Mouse (Mus musculus) spleen, adult 2 months (tissue): Measurements from ENCODE around the gene Ikzf4.
"Not testable (repeated sequence)": the region's sequence is repeated elsewhere in the genome, so short reads cannot be mapped to it uniquely, and the experiment has no call there.

Experiments
- CTCF ChIP-seq: fragments of 200-500 bp; IDR thresholded peaks from 2 replicates; pipeline ENCODE4 v1.5.1; 2011; ENCODE audit warnings: mild to moderate bottlenecking, inconsistent platforms; ENCODE audit not compliant: insufficient read depth, insufficient read length, insufficient replicate concordance; ENCODE audit errors: extremely low read depth
- POLR2A ChIP-seq: fragments of 200-500 bp; IDR thresholded peaks from 2 replicates; pipeline ENCODE4 v1.6.1; 2011; ENCODE audit warnings: low read depth, low read length, inconsistent platforms

GRCm38 (mm10) chr10:128623106-128623613, 22.6 kb downstream of the Ikzf4 start:
- not testable (repeated sequence) for TF ChIP-seq CTCF, POLR2A
